Mouse (Mus musculus): ENCODE data around the gene Kcnk6.

DNA sequence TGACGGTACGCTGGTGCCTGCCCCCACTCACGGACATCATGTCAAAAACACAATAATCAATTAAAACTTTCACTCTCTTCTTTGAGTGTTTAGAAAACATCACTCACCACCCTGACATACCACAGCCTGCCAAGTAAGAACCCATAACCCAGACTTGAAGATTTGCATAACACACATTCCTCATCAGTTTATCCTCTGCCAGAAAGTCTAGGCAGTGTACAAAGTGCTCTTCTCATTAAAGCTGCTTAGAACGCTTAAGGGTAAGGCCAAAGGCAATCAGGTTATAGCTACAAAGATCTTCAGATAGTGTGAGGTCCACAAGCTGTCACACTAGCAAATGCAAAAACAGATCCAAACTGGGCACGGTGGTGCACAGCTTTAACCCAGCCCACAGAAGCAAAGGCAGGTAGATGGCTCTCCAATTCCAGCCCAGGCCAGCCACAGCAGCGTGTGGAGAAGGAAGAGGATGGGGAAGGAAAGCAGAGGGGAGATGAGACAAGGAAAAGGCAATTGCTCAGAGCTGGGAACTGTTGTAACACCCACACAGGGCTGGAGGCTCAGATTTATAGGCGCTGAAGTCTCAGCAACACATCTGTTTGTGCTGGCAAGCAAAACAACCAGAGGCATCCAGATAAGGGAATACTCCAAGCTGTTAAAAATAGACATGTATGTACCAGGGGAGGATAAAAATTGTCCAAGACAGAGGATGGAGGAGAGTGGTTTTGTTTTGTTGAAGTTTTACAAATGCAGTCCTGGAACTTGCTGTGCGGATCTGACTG, 39.6 kb upstream of the Kcnk6 start:
- TF ChIP-seq POLR2A (IDR thresholded peaks at IDR 0.05; ENCODE audit: borderline replicate concordance, extremely low read depth, insufficient read depth, insufficient read length, poor library complexity, severe bottlenecking) (no peak), CTCF (IDR thresholded peaks at IDR 0.05; ENCODE audit: borderline replicate concordance, extremely low read depth, insufficient read depth, insufficient read length) (no peak)
